Mouse (Mus musculus) bone marrow, adult 2 months (tissue): Measurements from ENCODE around the gene Prr5l. TPM values are rescaled to one million over a fixed set of nuclear protein-coding genes. Genes with fewer than 3 reads are reported as not detected.

Experiments
- H3K27ac ChIP-seq: fragments of 200-500 bp; 2 replicates; pipeline ENCODE4 v1.5.1; 2012; ENCODE audit warnings: low read depth, mild to moderate bottlenecking, control low read depth, inconsistent platforms, low read length; ENCODE audit not compliant: control insufficient read depth, poor library complexity, insufficient read depth
- H3K4me1 ChIP-seq: fragments of 200-500 bp; 2 replicates; pipeline ENCODE4 v1.6.1; 2011; ENCODE audit warnings: low read length; ENCODE audit not compliant: control insufficient read depth, insufficient read depth
- H3K4me3 ChIP-seq: fragments of 200-500 bp; replicated peaks from 2 replicates; pipeline ENCODE3; 2011; ENCODE audit warnings: mild to moderate bottlenecking, low read depth, low read length, control low read depth; ENCODE audit not compliant: control insufficient read depth
- CTCF ChIP-seq: fragments of 200-500 bp; IDR thresholded peaks from 2 replicates; pipeline ENCODE4 v1.5.1; 2011; ENCODE audit warnings: low read length, control low read depth; ENCODE audit not compliant: control insufficient read depth, insufficient read depth
- POLR2A ChIP-seq: fragments of 200-500 bp; IDR thresholded peaks from 2 replicates; pipeline ENCODE4 v1.6.1; 2011; ENCODE audit warnings: low read depth, mild to moderate bottlenecking, control low read depth, low read length, borderline replicate concordance; ENCODE audit not compliant: control insufficient read depth
- WGBS: fragments of 180-500 bp; shearing (Covaris S2); methylation state at CpG from one replicate; pipeline ENCODE4 v1.1.7; 2018; 5-methylcytosine and 5-hydroxymethylcytosine counted together
- polyA plus RNA-seq: library from polyadenylated mRNA; stranded (reverse); fragments of >200 nt; gene quantifications from 2 replicates; pipeline ENCODE4 v1.2.4, GENCODE M21; 2011; ENCODE audit warnings: low replicate concordance; ENCODE audit not compliant: missing spikeins, insufficient read depth, insufficient read length

Prr5l gene
- polyA plus RNA-seq, 1 experiment: 8.4 TPM

DNA sequence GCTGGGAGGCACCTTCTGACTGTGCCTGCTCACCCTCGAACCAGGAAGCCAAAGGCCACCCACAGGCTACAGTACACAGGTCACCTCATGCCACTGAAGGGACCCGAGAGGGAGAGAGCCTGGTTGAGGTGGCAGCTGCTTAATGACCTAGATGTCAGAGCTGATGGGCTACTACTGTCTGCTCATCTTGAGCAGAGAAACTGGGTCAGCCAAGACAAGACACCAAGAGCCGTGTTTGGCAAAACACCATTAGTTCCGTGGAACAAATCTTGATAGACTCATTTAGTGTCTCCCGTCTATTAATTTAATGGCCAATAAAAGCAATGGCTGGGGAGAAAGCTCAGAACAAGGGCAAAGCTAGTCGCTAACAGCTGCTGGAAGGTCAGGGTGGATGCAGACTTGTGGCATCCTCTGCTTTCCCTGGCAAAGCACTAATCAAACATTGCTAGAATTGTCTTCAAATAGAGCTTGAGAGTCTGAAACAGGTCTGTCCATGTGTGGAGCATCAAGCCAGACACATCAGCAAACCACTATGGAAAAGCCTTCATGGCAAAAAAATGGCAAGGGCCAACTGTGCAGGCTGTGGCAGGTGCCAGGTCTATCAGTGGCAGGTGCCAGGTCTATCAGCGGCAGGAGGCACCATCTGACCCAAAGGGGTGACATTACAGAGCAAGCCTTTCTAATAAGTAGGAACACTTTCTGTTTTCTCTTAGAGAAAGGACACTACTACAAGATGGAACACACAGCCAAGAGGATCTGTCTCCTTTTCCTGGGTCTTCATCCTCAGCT is 140.6 kb downstream of the Prr5l start:
- Histone ChIP-seq H3K4me3 (no peak overlapping the region), H3K27ac (no peak overlapping the region), H3K4me1 (no peaks in the 10 kb centered on the region)
- no peak for TF ChIP-seq CTCF
- no peak for TF ChIP-seq POLR2A
- 79% methylated on average over 7 of the region's 7 CpGs for WGBS

DNA sequence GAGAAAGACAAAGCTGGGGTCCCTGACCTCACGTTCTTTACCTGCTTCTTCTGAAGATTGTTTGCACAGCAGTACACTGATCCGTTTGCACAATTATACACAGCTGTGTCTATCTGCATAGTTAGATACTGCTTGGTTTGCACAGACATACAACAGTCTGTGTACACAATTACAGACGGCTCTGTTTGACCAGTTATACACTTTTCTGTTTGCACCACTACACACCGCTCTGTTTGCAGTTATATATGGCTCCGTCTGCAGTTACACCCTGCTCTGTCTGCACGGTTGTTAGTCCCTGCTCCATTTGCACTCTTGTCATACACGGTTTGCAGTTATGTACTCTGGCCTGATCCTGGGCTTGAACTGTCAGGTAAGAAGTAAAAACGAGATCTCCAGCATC is 141.2 kb downstream of the Prr5l start:
- TF ChIP-seq POLR2A (no peak), CTCF (no peak)
- 82% methylated on average over 8 of the region's 8 CpGs for WGBS
- H3K27ac ChIP-seq: no peak overlapping the region
- H3K4me1 ChIP-seq: no peaks in the 10 kb centered on the region
- H3K4me3 ChIP-seq: no peak overlapping the region

DNA sequence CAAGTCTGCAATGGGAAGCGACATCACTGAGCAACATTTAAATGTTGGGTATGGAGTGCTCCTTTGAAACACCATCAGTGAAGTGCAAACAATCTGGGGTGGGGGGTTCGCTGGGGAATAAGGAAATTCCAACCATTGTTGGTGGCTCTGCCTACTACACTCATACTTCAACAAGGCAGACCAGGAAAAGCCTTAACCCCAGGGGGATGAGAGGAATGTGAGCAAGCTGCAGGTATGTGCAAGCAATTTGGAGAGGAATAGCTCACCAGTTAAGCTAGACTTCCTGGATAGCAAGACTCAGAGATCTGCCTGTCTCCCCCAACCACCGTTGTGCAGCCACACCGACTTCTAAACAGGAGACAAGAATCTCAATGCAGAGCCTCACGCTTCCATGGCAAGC is 142.9 kb downstream of the Prr5l start:
- 79% methylated on average over 5 of the region's 5 CpGs for WGBS
- H3K4me1 ChIP-seq: no peaks in the 10 kb centered on the region
- H3K4me3 ChIP-seq: no peak overlapping the region
- no peak for TF ChIP-seq POLR2A
- no peak overlapping the region for H3K27ac ChIP-seq

DNA sequence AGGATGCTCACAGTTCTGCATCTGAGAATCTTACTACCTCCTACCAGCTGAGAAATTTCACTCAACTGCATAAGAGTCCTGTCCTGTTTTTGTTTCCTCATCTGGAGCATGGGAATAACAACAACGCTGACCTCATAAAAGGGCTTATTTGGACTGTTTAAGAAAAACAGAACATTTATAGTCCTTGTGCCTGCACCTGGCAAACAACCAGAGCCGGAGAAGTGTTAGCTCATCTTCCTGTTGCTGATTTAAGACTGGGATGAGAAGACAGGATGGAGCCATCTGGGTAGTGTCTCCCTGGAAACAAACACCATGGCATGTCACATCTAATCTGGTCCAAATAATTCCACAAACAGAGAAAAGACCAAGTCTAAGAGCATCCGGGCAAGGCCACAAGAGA is 149.3 kb downstream of the Prr5l start:
- H3K4me1 ChIP-seq: peaks cover 1% of the 10 kb centered on the region
- H3K4me3 ChIP-seq: peak overlapping the region; percentile 13
- TF ChIP-seq CTCF (no peak), POLR2A (no peak)
- H3K27ac ChIP-seq: no peak overlapping the region
- WGBS: 76% methylated on average over 3 of the region's 3 CpGs

DNA sequence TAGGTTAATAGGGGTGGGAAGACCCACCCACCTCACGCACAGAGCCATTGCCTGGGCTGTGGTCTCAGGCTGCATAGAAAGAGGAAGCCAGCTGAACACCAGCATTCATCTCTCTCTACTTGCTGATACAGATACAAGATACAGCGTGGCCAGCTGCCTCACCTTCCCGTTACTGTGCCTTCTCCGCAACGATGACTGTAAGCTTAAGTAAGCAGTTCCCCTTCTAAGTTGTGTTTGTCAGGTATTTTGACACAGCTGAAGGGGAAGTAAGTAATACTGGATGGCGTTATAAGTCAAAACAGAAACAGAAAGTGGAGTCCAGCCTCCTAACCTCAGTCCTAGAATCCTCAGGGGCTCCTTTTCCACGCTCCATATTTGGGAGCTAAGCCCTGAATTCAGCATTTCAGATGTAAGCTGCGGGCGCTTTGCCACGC is 150.0 kb downstream of the Prr5l start:
- Histone ChIP-seq H3K27ac (peak overlapping the region; percentile 69; the same call in 1 of the 2 replicates), H3K4me1 (peaks cover 1% of the 10 kb centered on the region), H3K4me3 (peak overlapping the region; percentile 50)
- TF ChIP-seq POLR2A: no peak
- TF ChIP-seq CTCF: no peak
- WGBS: 9% methylated on average over 10 of the region's 10 CpGs

DNA sequence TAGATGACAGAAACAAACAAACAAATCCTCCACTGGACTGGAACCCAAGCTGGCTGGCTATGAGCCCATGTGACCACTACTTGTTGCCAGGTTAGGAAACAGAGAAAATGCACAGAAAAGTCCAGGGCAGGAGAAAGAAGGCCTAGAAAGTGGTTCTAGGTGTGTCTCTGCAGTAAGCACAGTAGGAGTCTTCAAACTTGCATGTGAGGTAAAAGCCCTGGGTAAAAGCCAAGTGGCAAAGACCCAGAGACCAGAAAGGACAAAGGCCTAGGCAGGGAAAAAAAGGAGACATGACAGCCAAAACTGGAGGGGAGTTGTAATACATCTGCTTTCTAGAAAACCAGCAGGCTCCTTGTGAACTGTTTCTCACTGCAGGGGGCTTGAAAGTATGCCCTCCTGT is 151.9 kb downstream of the Prr5l start:
- H3K27ac ChIP-seq: no peak overlapping the region
- H3K4me3 ChIP-seq: no peak overlapping the region
- peaks cover 1% of the 10 kb centered on the region for H3K4me1 ChIP-seq
- TF ChIP-seq POLR2A: no peak
- TF ChIP-seq CTCF: no peak

DNA sequence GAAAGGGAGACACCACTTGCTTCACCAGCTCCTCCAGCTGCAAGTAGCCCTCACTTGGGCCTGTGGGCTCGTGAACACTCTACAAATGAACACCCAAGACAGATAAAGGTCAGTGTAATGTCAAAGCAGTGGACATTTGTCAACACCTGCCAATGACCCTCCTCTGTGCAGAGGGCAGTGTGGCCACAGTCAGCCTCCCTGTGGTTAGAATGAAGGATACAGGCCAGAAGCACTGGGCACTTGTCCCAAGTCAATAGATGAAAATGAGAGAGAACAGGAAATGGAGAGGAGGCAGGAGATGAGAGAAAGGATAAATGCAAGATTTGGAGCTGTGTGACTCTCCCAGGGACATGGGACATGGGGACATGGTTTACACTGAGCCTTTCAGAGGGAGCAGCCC is 153.4 kb downstream of the Prr5l start:
- WGBS: 66% methylated on average over 1 of the region's 1 CpGs
- no peak for TF ChIP-seq POLR2A
- no peak for TF ChIP-seq CTCF

DNA sequence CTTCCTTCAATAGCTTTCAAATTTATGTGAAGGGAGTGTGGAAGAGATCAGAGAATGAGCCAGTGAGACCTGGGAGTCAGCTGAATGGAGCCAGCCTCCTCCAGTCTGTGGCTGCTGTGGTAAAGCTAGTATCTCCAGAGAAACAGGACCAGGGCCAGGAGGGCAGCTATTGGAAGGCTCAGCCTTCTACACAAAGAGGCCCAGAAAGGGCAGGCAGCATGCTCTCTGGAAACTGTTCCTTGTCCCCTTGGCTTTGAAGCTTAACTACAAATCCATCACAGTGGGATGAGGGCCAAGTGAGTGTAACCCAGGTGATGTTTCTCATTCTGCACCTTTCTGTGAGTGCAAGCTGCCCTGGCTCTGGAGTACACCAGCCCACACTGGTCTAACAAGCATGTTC is 155.0 kb downstream of the Prr5l start:
- no peaks in the 10 kb centered on the region; the same call in none of the 2 replicates for H3K4me1 ChIP-seq
- H3K27ac ChIP-seq: no peak overlapping the region
- TF ChIP-seq POLR2A (no peak), CTCF (no peak)
- H3K4me3 ChIP-seq: no peak overlapping the region

More for the DNA sequence above, 153.4 kb downstream of the Prr5l start:
- peaks cover 1% of the 10 kb centered on the region for H3K4me1 ChIP-seq
- no peak overlapping the region for H3K4me3 ChIP-seq
- no peak overlapping the region for H3K27ac ChIP-seq
